Mouse (Mus musculus) midbrain, embryonic 11.5 days (tissue): ENCODE measurements around the gene Stum. TPM values are rescaled to one million over a fixed set of nuclear protein-coding genes. Genes with fewer than 3 reads are reported as not detected.

Experiments
- ATAC-seq: fragments of 200-750 bp; cut with Nextera tagmentation; 2 replicates; pipeline ENCODE4 v1.8.0; 2017; ENCODE audit warnings: moderate TSS enrichment, moderate library complexity; ENCODE audit not compliant: low FRiP score
- DNase-seq: peaks from one replicate; pipeline ENCODE4 v3.0.0; 2015; ENCODE audit warnings: low spot score; ENCODE audit errors: missing footprints
- H3K27ac ChIP-seq: fragments of 300-500 bp; sonication (generic); 2 replicates; pipeline ENCODE4 v1.5.1; 2014; ENCODE audit warnings: low read depth, low read length
- H3K27me3 ChIP-seq: fragments of 300-500 bp; sonication (generic); 2 replicates; pipeline ENCODE4 v1.6.1; 2014; ENCODE audit warnings: mild to moderate bottlenecking, low read length, moderate library complexity, mixed read lengths; ENCODE audit not compliant: control insufficient read depth, insufficient read depth
- H3K36me3 ChIP-seq: fragments of 300-500 bp; sonication (generic); 2 replicates; pipeline ENCODE4 v1.6.1; 2014; ENCODE audit warnings: mild to moderate bottlenecking, low read length, moderate library complexity, mixed read lengths; ENCODE audit not compliant: control insufficient read depth, insufficient read depth
- H3K4me1 ChIP-seq: fragments of 300-500 bp; sonication (generic); 2 replicates; pipeline ENCODE4 v1.6.1; 2014; ENCODE audit warnings: low read length; ENCODE audit not compliant: control insufficient read depth, insufficient read depth
- H3K4me2 ChIP-seq: fragments of 300-500 bp; sonication (generic); 2 replicates; pipeline ENCODE4 v1.6.1; 2014; ENCODE audit warnings: mild to moderate bottlenecking, moderate library complexity
- H3K4me3 ChIP-seq: fragments of 300-500 bp; sonication (generic); 2 replicates; pipeline ENCODE4 v1.5.1; 2014; ENCODE audit warnings: low read depth, low read length
- H3K9ac ChIP-seq: fragments of 300-500 bp; sonication (generic); 2 replicates; pipeline ENCODE4 v1.6.1; 2014; ENCODE audit warnings: low read length
- H3K9me3 ChIP-seq: fragments of 300-500 bp; sonication (generic); 2 replicates; pipeline ENCODE4 v1.6.1; 2016; ENCODE audit warnings: low read length; ENCODE audit not compliant: control insufficient read depth
- WGBS: fragments of 180-500 bp; shearing (Covaris S2); extraction: QIAGEN DNeasy Blood & Tissue Kit; methylation state at CpG from one replicate; pipeline ENCODE4 v1.1.7; 2014; 5-methylcytosine and 5-hydroxymethylcytosine counted together
- polyA plus RNA-seq: library from polyadenylated mRNA; unstranded; fragments of >200 nt; fragmentation: Nextera tagmentation; extraction: Ambion mirVana; gene quantifications from 2 replicates; pipeline ENCODE4 v1.2.1, GENCODE M21; 2014

The Stum gene
- polyA plus RNA-seq, 1 experiment from 2014 or later: 1.0 TPM

DNA sequence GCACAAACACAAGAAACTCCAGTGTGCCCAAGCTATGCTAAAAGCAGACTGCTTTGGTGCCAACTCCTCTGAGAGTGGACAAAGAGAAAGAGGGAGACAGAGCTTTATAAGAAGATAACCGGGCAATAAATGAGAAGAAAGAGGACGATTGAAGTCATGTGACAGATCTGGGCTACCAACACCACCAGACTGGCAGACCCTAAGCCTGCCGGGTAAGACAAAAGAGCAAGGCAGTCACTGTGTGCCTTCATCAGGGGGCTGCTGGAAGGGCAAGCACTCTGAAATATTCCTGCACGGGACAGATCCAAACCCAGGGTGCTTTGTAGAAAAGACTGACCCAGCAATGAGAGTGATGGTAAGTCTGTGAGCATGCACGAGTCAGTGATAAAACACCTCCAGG, 20.2 kb upstream of the Stum start:
- ATAC-seq (no peak), DNase-seq (no peak)
- Histone ChIP-seq H3K36me3 (no peaks in the 10 kb centered on the region), H3K9ac (no peak overlapping the region), H3K4me1 (no peaks in the 10 kb centered on the region), H3K27me3 (no peaks in the 10 kb centered on the region), H3K4me3 (no peak overlapping the region), H3K9me3 (no peaks in the 10 kb centered on the region), H3K4me2 (no peak overlapping the region), H3K27ac (no peak overlapping the region)
- 65% methylated on average over 5 of the region's 5 CpGs for WGBS

DNA sequence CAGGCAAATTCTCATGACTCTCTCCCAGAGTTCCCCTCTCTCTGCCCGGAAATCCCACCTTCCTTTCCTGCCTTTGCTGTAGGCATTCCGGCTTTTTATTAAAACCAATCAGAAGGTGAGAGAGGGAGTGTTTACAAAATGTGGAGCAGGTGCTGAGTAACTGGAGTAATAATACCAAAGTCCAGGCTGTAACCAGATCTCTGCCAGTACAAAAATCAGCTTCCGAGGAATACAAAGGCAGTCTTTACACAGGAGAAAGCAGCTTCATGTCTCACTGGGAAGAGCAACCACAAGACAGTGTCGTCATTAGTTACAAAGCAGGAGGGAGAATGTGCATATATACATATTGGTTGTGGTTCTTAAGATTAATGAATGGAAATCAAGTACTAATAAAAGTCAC, 19.3 kb upstream of the Stum start:
- DNase-seq (no peak), ATAC-seq (no peak)
- Histone ChIP-seq H3K9ac (no peak overlapping the region), H3K27ac (no peak overlapping the region), H3K27me3 (no peaks in the 10 kb centered on the region), H3K4me1 (no peaks in the 10 kb centered on the region), H3K9me3 (no peaks in the 10 kb centered on the region), H3K4me3 (no peak overlapping the region), H3K36me3 (no peaks in the 10 kb centered on the region), H3K4me2 (no peak overlapping the region)
- 74% methylated on average over 4 of the region's 4 CpGs for WGBS

DNA sequence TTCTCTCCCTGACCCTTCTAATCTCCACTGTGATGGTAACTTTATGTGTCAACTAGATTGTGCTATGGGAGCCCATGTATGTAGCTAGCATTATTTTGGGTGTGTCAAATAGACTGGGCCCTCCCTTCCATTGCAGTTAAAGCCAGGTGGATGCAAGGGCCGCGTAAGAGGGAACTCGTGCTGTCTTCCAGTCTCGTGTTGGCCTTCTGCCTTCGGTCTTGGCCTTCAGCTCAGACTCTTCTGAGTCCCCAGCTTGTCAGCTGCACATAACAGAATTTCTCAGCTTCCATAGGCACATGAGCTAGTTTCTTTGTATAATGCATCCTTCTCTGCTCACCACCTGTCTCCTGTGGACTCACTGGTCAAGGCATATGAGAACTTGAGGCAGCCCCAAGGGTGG, 17.3 kb upstream of the Stum start:
- H3K4me2 ChIP-seq: no peak overlapping the region
- no peaks in the 10 kb centered on the region for H3K9me3 ChIP-seq
- H3K4me1 ChIP-seq: no peaks in the 10 kb centered on the region
- H3K27ac ChIP-seq: no peak overlapping the region
- DNase-seq: no peak
- no peak overlapping the region for H3K9ac ChIP-seq
- ATAC-seq: no peak
- no peaks in the 10 kb centered on the region for H3K27me3 ChIP-seq
- no peaks in the 10 kb centered on the region for H3K36me3 ChIP-seq
- no peak overlapping the region for H3K4me3 ChIP-seq
- 94% methylated on average over 5 of the region's 5 CpGs for WGBS

GRCm38 (mm10) chr1:180500218-180500617, 16.9 kb upstream of the Stum start:
- 56% methylated on average over 4 of the region's 4 CpGs for WGBS
- H3K27ac ChIP-seq: no peak overlapping the region
- no peaks in the 10 kb centered on the region for H3K36me3 ChIP-seq
- no peaks in the 10 kb centered on the region for H3K27me3 ChIP-seq
- H3K9me3 ChIP-seq: no peaks in the 10 kb centered on the region
- H3K4me1 ChIP-seq: no peaks in the 10 kb centered on the region
- H3K9ac ChIP-seq: no peak overlapping the region
- ATAC-seq (no peak), DNase-seq (no peak)
- no peak overlapping the region for H3K4me3 ChIP-seq
- no peak overlapping the region for H3K4me2 ChIP-seq

DNA sequence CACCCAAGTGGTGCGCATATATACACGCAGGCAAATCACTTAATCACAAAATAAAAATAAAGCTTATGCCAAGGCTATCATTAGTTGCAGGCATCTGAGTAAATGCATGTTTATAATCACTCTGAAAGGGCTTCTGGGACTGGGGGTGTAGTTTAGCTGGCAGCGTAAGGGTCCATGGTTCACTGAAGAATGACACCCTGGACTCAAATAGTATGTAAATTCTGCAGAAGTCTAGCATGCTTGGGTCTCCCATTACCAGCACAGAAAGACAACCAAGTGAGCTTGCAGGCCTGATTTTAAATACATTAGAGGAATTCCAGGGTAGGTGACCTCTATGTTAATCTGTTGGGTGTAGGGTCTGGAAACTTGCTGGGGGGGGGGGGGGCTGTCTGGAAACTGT, 16.5 kb upstream of the Stum start:
- H3K36me3 ChIP-seq: no peaks in the 10 kb centered on the region
- no peak overlapping the region for H3K4me3 ChIP-seq
- H3K27ac ChIP-seq: no peak overlapping the region
- 87% methylated on average over 3 of the region's 3 CpGs for WGBS
- no peak for ATAC-seq
- H3K27me3 ChIP-seq: no peaks in the 10 kb centered on the region
- DNase-seq: no peak
- no peak overlapping the region for H3K4me2 ChIP-seq
- H3K9me3 ChIP-seq: no peaks in the 10 kb centered on the region
- no peak overlapping the region for H3K9ac ChIP-seq
- H3K4me1 ChIP-seq: no peaks in the 10 kb centered on the region

GRCm38 (mm10) chr1:180492777-180493176, 9.5 kb upstream of the Stum start:
- Histone ChIP-seq H3K27me3 (no peaks in the 10 kb centered on the region; the same call in 1 of the 2 replicates), H3K9ac (no peak overlapping the region), H3K4me1 (no peaks in the 10 kb centered on the region), H3K4me2 (no peak overlapping the region), H3K27ac (no peak overlapping the region), H3K4me3 (no peak overlapping the region), H3K9me3 (no peaks in the 10 kb centered on the region), H3K36me3 (no peaks in the 10 kb centered on the region)
- DNase-seq (no peak), ATAC-seq (no peak)
- 81% methylated on average over 9 of the region's 9 CpGs for WGBS

GRCm38 (mm10) chr1:180485346-180485745, 2.0 kb upstream of the Stum start:
- H3K4me2 ChIP-seq: no peak overlapping the region
- H3K27me3 ChIP-seq: peaks cover 24% of the 10 kb centered on the region
- peak; percentile 17 for DNase-seq
- peaks cover 21% of the 10 kb centered on the region for H3K4me1 ChIP-seq
- no peaks in the 10 kb centered on the region for H3K9me3 ChIP-seq
- no peaks in the 10 kb centered on the region for H3K36me3 ChIP-seq
- no peak for ATAC-seq
- H3K9ac ChIP-seq: no peak overlapping the region
- no peak overlapping the region for H3K4me3 ChIP-seq
- WGBS: 82% methylated on average over 5 of the region's 5 CpGs
- no peak overlapping the region for H3K27ac ChIP-seq

DNA sequence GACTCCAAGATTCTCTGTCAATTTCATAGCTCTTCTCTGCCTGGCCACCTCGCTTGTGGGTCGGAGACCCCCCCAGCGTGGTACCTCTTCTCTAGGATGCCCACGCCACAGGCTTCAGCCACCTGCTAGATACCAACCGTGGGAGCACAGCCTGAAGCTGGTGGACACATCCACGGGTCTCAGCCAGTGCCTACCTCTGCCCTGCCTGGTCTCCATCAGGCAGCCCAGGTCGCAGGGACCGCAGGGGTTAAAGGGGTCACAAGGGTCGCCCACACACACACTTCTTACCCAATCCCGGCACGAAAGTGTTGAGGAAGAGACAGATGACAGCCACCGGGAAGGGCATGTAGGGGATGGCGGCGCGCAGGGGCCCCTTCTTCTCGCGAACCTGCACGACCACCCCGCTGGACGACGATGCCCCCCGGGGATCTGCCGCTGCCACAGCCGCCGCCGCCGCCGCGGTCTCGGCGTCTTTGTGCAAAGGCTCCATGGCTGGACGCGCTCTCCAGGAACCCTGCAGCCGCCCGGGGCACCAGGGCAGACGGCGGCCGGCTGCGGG, 385 bp downstream of the Stum start:
- peak; percentile 91 for DNase-seq
- 3% methylated on average over 33 of the region's 39 CpGs for WGBS
- Histone ChIP-seq H3K9me3 (no peaks in the 10 kb centered on the region), H3K27ac (no peak overlapping the region), H3K27me3 (peaks cover 24% of the 10 kb centered on the region), H3K4me3 (peak overlapping the region; percentile 43), H3K4me2 (peak overlapping the region; percentile 76), H3K4me1 (peaks cover 21% of the 10 kb centered on the region), H3K9ac (peak overlapping the region; percentile 49), H3K36me3 (no peaks in the 10 kb centered on the region)
- ATAC-seq: peak; percentile 39; the same call in 1 of the 2 replicates

DNA sequence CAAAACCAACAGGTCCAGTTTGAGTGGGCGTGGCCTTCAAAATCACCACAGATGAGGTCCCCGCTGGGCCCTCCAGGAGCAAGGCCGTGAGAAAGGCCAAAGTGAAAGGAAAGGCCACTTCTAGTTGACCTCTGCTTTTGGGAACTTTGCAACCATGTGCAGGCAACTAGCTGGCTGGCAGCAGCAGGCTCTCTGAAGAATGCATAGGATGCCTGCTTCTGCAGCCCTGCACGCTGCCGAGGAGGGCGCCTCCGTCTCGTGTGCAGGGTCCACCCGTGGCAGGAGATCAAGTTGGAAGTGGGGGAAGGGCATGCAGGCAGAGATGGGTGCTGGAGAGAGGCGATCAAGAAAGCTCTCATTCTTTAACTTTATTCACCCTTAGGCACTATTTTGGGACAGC, 1.3 kb downstream of the Stum start:
- peak overlapping the region; percentile 23; the same call in 1 of the 2 replicates for H3K4me2 ChIP-seq
- peaks cover 21% of the 10 kb centered on the region for H3K4me1 ChIP-seq
- no peaks in the 10 kb centered on the region for H3K9me3 ChIP-seq
- 6% methylated on average over 10 of the region's 10 CpGs for WGBS
- H3K27me3 ChIP-seq: peaks cover 24% of the 10 kb centered on the region
- DNase-seq (peak; percentile 89), ATAC-seq (no peak)
- H3K27ac ChIP-seq: no peak overlapping the region
- H3K9ac ChIP-seq: no peak overlapping the region
- H3K36me3 ChIP-seq: no peaks in the 10 kb centered on the region
- H3K4me3 ChIP-seq: no peak overlapping the region
